Mouse (Mus musculus): ENCODE results near the gene Prox1. TPM values are rescaled to one million over a fixed set of nuclear protein-coding genes. Genes with fewer than 3 reads are reported as not detected.

Prox1 gene
- polyA plus RNA-seq, 2 experiments = 3.7 to 4.5 TPM

DNA sequence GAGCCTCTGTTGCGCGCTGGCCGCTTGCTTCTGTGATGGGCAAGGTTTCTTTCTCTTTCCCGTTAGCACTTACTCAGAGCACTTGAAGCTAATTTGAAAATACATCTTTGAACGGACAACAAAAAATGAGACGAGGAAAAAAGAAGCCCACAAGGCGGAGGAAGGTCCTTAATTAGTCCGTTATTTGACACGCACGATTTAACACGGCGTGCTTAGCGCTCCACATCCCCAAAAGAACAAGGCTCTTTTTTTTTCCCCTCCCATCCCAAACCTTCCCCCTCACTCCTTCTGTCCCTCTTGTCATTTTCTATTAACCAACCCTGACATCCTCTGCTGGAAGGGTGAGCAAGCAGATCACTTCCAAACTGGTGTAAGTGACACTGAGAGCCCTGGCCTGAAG is 21.5 kb upstream of the Prox1 start:
- no peak for TF ChIP-seq CTCF (IDR thresholded peaks at IDR 0.05; ENCODE audit: low read depth)
- TF ChIP-seq EP300 (IDR thresholded peaks at IDR 0.05; ENCODE audit: low read depth) = no peak
- ATAC-seq (ENCODE audit: insufficient read depth) (no peak), DNase-seq (ENCODE audit: low read depth in 3 of 3, low spot score in 3 of 3) (no peak)
- no peaks in the 10 kb centered on the region for H3K36me3 ChIP-seq (replicated peaks; ENCODE audit: control insufficient read depth, insufficient read depth, low read depth)
- no peaks in the 10 kb centered on the region for H3K9me3 ChIP-seq (ENCODE audit: control insufficient read depth, low read length)
- H3K4me2 ChIP-seq (ENCODE audit: low read depth) = no peak overlapping the region
- H3K27ac ChIP-seq = no peak overlapping the region
- no peak overlapping the region for H3K4me3 ChIP-seq (ENCODE audit: insufficient read depth in 1 of 2, low read depth in 2 of 2, low read length in 2 of 2)
- H3K4me1 ChIP-seq (replicated peaks; ENCODE audit: control insufficient read depth in 2 of 2, insufficient read depth in 2 of 2, low read length in 1 of 2) = no peaks in the 10 kb centered on the region
- WGBS (ENCODE audit: insufficient replicate concordance) = 83% methylated on average over 13 of the region's 13 CpGs
- no peak overlapping the region for H3K9ac ChIP-seq (replicated peaks)
- no peaks in the 10 kb centered on the region for H3K27me3 ChIP-seq (ENCODE audit: control insufficient read depth, insufficient read depth, low read length)

DNA sequence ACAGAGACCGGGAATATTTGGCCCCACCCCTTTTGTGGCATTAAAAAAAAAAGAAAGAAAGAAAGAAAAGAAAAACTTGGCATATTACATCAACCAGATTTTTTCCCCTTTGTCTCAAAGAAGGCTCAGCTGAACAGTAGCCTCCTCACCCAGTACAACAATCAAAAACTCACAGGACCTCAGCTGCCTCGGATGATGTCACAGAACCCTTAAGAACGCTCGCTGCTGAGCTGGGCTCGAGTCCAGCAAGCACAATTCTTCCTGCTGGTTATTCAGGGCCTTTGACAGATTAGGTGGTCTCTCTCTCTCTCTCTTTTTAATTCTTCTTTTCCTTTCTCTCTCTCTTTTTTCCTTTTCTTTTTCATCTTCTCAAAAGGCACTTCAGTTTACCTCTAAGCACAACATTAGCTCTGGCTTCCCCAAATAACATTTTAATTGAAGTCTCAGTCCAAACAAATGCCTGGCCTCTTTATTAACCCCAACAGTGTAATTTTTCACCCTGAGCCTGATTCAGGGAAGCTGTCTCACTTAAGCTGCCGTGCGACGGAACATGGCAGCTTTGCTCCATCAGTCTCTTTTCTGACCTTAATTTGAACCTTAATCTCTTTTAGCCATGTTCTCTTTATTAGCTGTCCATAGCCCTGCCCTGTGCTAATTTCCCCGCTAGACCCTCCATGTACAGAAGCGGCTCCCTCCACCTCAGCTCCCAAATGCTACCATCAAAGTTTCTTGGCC is 19.9 kb upstream of the Prox1 start:
- no peak for DNase-seq (ENCODE audit: low read depth in 3 of 3, low spot score in 3 of 3)
- WGBS (ENCODE audit: insufficient replicate concordance) = 59% methylated on average over 10 of the region's 10 CpGs

DNA sequence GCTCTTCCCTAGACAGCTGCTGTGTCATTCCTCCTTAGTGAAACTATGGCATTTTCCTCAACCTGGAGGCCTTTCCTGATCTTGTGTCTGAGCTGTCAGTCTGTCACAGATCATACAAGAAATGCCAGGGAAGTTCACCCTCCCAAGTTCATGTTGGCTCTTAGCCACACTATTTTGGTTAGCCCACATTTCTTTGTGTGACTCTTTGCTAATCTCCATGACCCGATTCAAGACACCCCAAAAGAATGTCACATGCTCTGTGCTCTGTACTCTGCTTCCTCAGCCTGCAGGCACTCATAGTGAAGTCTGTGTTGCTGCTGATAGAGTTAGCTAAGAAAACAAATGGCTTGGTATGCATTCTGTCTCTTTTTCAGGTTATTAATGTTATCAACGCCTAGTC is 18.6 kb upstream of the Prox1 start:
- Histone ChIP-seq H3K4me3 (ENCODE audit: insufficient read depth in 1 of 2, low read depth in 2 of 2, low read length in 2 of 2) (no peak overlapping the region), H3K4me1 (replicated peaks; ENCODE audit: control insufficient read depth in 2 of 2, insufficient read depth in 2 of 2, low read length in 1 of 2) (no peaks in the 10 kb centered on the region), H3K9me3 (ENCODE audit: control insufficient read depth, low read length) (no peaks in the 10 kb centered on the region), H3K9ac (replicated peaks) (no peak overlapping the region), H3K4me2 (ENCODE audit: low read depth) (no peak overlapping the region), H3K36me3 (replicated peaks; ENCODE audit: control insufficient read depth, insufficient read depth, low read depth) (no peaks in the 10 kb centered on the region), H3K27me3 (ENCODE audit: control insufficient read depth, insufficient read depth, low read length) (no peaks in the 10 kb centered on the region), H3K27ac (no peak overlapping the region)
- WGBS (ENCODE audit: insufficient replicate concordance) = 44% methylated on average over 2 of the region's 2 CpGs
- ATAC-seq (ENCODE audit: insufficient read depth) (no peak), DNase-seq (ENCODE audit: low read depth in 3 of 3, low spot score in 3 of 3) (no peak)
- TF ChIP-seq EP300 (IDR thresholded peaks at IDR 0.05; ENCODE audit: low read depth) = no peak
- TF ChIP-seq CTCF (IDR thresholded peaks at IDR 0.05; ENCODE audit: low read depth) = no peak

More for the DNA sequence above, 19.9 kb upstream of the Prox1 start:
- Histone ChIP-seq H3K27me3 (ENCODE audit: control insufficient read depth, insufficient read depth, low read length) (no peaks in the 10 kb centered on the region), H3K9me3 (ENCODE audit: control insufficient read depth, low read length) (no peaks in the 10 kb centered on the region), H3K9ac (replicated peaks) (no peak overlapping the region), H3K4me3 (ENCODE audit: insufficient read depth in 1 of 2, low read depth in 2 of 2, low read length in 2 of 2) (no peak overlapping the region), H3K4me2 (ENCODE audit: low read depth) (no peak overlapping the region), H3K4me1 (replicated peaks; ENCODE audit: control insufficient read depth in 2 of 2, insufficient read depth in 2 of 2, low read length in 1 of 2) (no peaks in the 10 kb centered on the region), H3K27ac (no peak overlapping the region), H3K36me3 (replicated peaks; ENCODE audit: control insufficient read depth, insufficient read depth, low read depth) (no peaks in the 10 kb centered on the region)
- no peak for TF ChIP-seq EP300 (IDR thresholded peaks at IDR 0.05; ENCODE audit: low read depth)
- no peak for TF ChIP-seq CTCF (IDR thresholded peaks at IDR 0.05; ENCODE audit: low read depth)
- no peak for ATAC-seq (ENCODE audit: insufficient read depth)

DNA sequence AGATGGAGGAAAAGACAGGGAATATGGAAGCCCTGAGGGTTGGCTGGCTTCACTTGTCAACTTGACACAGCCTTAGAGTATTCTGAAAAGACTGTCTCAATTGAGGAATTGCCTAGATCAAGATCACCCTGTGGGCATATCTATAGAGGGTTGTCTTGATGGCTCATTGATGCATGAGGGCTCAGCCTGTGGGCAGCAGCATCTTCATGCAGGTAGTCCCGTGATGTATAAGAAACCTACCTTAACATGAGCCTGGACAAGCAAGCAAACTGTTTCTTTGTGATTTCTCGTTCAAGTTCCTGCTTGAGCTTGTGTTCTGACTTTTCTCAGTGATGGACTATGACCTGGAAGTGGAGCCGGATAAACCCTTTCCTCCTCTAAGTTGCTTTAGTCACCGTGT is 15.8 kb upstream of the Prox1 start:
- Histone ChIP-seq H3K27me3 (ENCODE audit: control insufficient read depth, insufficient read depth, low read length) (no peaks in the 10 kb centered on the region), H3K36me3 (replicated peaks; ENCODE audit: control insufficient read depth, insufficient read depth, low read depth) (no peaks in the 10 kb centered on the region), H3K4me3 (ENCODE audit: insufficient read depth in 1 of 2, low read depth in 2 of 2, low read length in 2 of 2) (no peak overlapping the region), H3K4me1 (replicated peaks; ENCODE audit: control insufficient read depth in 2 of 2, insufficient read depth in 2 of 2, low read length in 1 of 2) (no peaks in the 10 kb centered on the region), H3K4me2 (ENCODE audit: low read depth) (no peak overlapping the region), H3K27ac (no peak overlapping the region), H3K9me3 (ENCODE audit: control insufficient read depth, low read length) (no peaks in the 10 kb centered on the region), H3K9ac (replicated peaks) (no peak overlapping the region)
- ATAC-seq (ENCODE audit: insufficient read depth) = no peak
- no peak for TF ChIP-seq EP300 (IDR thresholded peaks at IDR 0.05; ENCODE audit: low read depth)
- TF ChIP-seq CTCF (IDR thresholded peaks at IDR 0.05; ENCODE audit: low read depth) = no peak
- DNase-seq (ENCODE audit: low read depth in 3 of 3, low spot score in 3 of 3) = no peak
- 59% methylated on average over 4 of the region's 4 CpGs for WGBS (ENCODE audit: insufficient replicate concordance)

DNA sequence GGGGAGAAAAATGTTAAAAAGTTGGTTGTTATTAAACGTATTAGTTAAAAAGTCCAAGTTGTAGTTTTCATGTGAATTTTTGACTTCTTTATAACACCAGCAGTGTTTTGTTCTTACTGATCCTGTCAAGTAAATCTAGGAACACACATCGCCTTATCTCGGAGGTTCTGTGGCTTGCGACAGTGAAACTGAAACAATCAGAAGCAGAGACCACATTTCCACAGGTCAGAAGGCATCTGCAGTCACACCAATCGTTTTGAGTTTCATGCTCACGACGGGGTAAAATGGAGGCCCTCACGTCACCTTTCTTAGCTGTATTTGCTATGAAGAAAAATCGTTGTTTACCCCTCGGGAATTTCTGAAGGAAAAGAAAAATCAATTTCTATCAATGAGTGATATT is 14.8 kb upstream of the Prox1 start:
- 56% methylated on average over 10 of the region's 10 CpGs for WGBS (ENCODE audit: insufficient replicate concordance)
- no peak overlapping the region for H3K27ac ChIP-seq
- H3K4me2 ChIP-seq (ENCODE audit: low read depth) = no peak overlapping the region
- 0 out of 4 replicates have a peak, but pooled peaks cover 0 to 2% of the 10 kb centered on the region in 2 experiments for H3K4me1 ChIP-seq (replicated peaks; ENCODE audit: control insufficient read depth in 2 of 2, insufficient read depth in 2 of 2, low read length in 1 of 2)
- DNase-seq (ENCODE audit: low read depth in 3 of 3, low spot score in 3 of 3) = no peak
- H3K27me3 ChIP-seq (ENCODE audit: control insufficient read depth, insufficient read depth, low read length) = no peaks in the 10 kb centered on the region
- no peak for ATAC-seq (ENCODE audit: insufficient read depth)
- H3K36me3 ChIP-seq (replicated peaks; ENCODE audit: control insufficient read depth, insufficient read depth, low read depth) = no peaks in the 10 kb centered on the region
- no peak overlapping the region for H3K9ac ChIP-seq (replicated peaks)
- H3K9me3 ChIP-seq (ENCODE audit: control insufficient read depth, low read length) = no peaks in the 10 kb centered on the region
- H3K4me3 ChIP-seq (ENCODE audit: insufficient read depth in 1 of 2, low read depth in 2 of 2, low read length in 2 of 2) = no peak overlapping the region
- TF ChIP-seq CTCF (IDR thresholded peaks at IDR 0.05; ENCODE audit: low read depth) = no peak
- TF ChIP-seq EP300 (IDR thresholded peaks at IDR 0.05; ENCODE audit: low read depth) = no peak

Measured in liver, embryonic 14.5 days (tissue).